Mouse (Mus musculus) midbrain, embryonic 14.5 days (tissue): ENCODE measurements around the gene Pabpn1l. TPM values are rescaled to one million over a fixed set of nuclear protein-coding genes. Genes with fewer than 3 reads are reported as not detected.

Source experiments
- ATAC-seq: fragments of 200-750 bp; cut with Nextera tagmentation; 2 replicates; pipeline ENCODE4 v1.8.0; 2017; ENCODE audit warnings: moderate number of reproducible peaks, moderate library complexity; ENCODE audit not compliant: low FRiP score, low TSS enrichment
- DNase-seq: peaks from one replicate; pipeline ENCODE4 v3.0.0-alpha.2; 2015
- H3K27ac ChIP-seq: fragments of 300-500 bp; sonication (generic); replicated peaks from 2 replicates; pipeline ENCODE4 v1.5.1; 2014; ENCODE audit warnings: mild to moderate bottlenecking, low read depth, low read length, moderate library complexity
- H3K27me3 ChIP-seq: fragments of 300-500 bp; sonication (generic); 2 replicates; pipeline ENCODE4 v1.6.1; 2014; ENCODE audit warnings: low read length, control low read depth, mixed read lengths; ENCODE audit not compliant: control insufficient read depth, insufficient read depth
- H3K36me3 ChIP-seq: fragments of 300-500 bp; sonication (generic); 2 replicates; pipeline ENCODE4 v1.6.1; 2014; ENCODE audit warnings: low read length, control low read depth; ENCODE audit not compliant: control insufficient read depth, insufficient read depth
- H3K4me1 ChIP-seq: fragments of 300-500 bp; sonication (generic); 2 replicates; pipeline ENCODE4 v1.6.1; 2014; ENCODE audit warnings: mild to moderate bottlenecking, antibody characterized with exemption, low read length, control low read depth; ENCODE audit not compliant: control insufficient read depth, insufficient read depth
- H3K4me2 ChIP-seq: fragments of 300-500 bp; sonication (generic); 2 replicates; pipeline ENCODE4 v1.6.1; 2014; ENCODE audit warnings: mild to moderate bottlenecking, low read length, moderate library complexity
- H3K4me3 ChIP-seq: fragments of 300-500 bp; sonication (generic); replicated peaks from 2 replicates; pipeline ENCODE4 v1.5.1; 2014; ENCODE audit warnings: low read depth, low read length
- H3K9ac ChIP-seq: fragments of 300-500 bp; sonication (generic); replicated peaks from 2 replicates; pipeline ENCODE4 v1.6.1; 2014; ENCODE audit warnings: mild to moderate bottlenecking, low read length, moderate library complexity
- H3K9me3 ChIP-seq: fragments of 300-500 bp; sonication (generic); 2 replicates; pipeline ENCODE4 v1.6.1; 2016; ENCODE audit warnings: low read length, control low read depth, mixed read lengths; ENCODE audit not compliant: control insufficient read depth
- WGBS: fragments of 180-500 bp; shearing (Covaris S2); extraction: QIAGEN DNeasy Blood & Tissue Kit; methylation state at CpG from one replicate; pipeline ENCODE4 v1.1.7; 2014; 5-methylcytosine and 5-hydroxymethylcytosine counted together
- polyA plus RNA-seq: library from polyadenylated mRNA; unstranded; fragments of >200 nt; fragmentation: Nextera tagmentation; extraction: Ambion mirVana; gene quantifications from 2 replicates; pipeline ENCODE4 v1.2.1, GENCODE M21; 2014

Gene Pabpn1l
- polyA plus RNA-seq, 1 experiment from 2014 or later = not detected

- Histone ChIP-seq H3K4me3 (no peak overlapping the region), H3K27ac (no peak overlapping the region)
- 85% methylated on average over 13 of the region's 13 CpGs for WGBS
Observed at GRCm38 (mm10) chr8:122656056-122656999, 33.8 kb upstream of the Pabpn1l start.

GRCm38 (mm10) chr8:122654768-122655167, 32.2 kb upstream of the Pabpn1l start:
- Histone ChIP-seq H3K4me2 (no peak overlapping the region), H3K4me3 (no peak overlapping the region), H3K4me1 (peaks cover 9% of the 10 kb centered on the region; the same call in 1 of the 2 replicates), H3K9me3 (no peaks in the 10 kb centered on the region), H3K27ac (no peak overlapping the region), H3K9ac (no peak overlapping the region), H3K27me3 (no peaks in the 10 kb centered on the region), H3K36me3 (peaks cover 4% of the 10 kb centered on the region)
- WGBS = 79% methylated on average over 7 of the region's 7 CpGs
- DNase-seq = no peak
- ATAC-seq = no peak

More at GRCm38 (mm10) chr8:122656056-122656999, 33.8 kb upstream of the Pabpn1l start:
- ATAC-seq = no peak
- Histone ChIP-seq H3K36me3 (no peaks in the 10 kb centered on the region), H3K27me3 (no peaks in the 10 kb centered on the region), H3K9me3 (no peaks in the 10 kb centered on the region), H3K9ac (no peak overlapping the region), H3K4me2 (no peak overlapping the region), H3K4me1 (peaks cover 16% of the 10 kb centered on the region; the same call in 1 of the 2 replicates)
- DNase-seq = no peak

- H3K27me3 ChIP-seq = no peaks in the 10 kb centered on the region
- H3K9me3 ChIP-seq = no peaks in the 10 kb centered on the region
- no peak overlapping the region for H3K27ac ChIP-seq
- no peak overlapping the region for H3K4me3 ChIP-seq
- ATAC-seq (no peak), DNase-seq (no peak)
- H3K9ac ChIP-seq = no peak overlapping the region
- peaks cover 9% of the 10 kb centered on the region; the same call in 1 of the 2 replicates for H3K4me1 ChIP-seq
- 79% methylated on average over 6 of the region's 6 CpGs for WGBS
- peaks cover 25% of the 10 kb centered on the region for H3K36me3 ChIP-seq
- no peak overlapping the region for H3K4me2 ChIP-seq
Observed at GRCm38 (mm10) chr8:122652643-122653042, 30.1 kb upstream of the Pabpn1l start.

GRCm38 (mm10) chr8:122651326-122651921, 28.9 kb upstream of the Pabpn1l start:
- DNase-seq = no peak
- ATAC-seq = no peak
- WGBS = 56% methylated on average over 16 of the region's 16 CpGs

GRCm38 (mm10) chr8:122648192-122648970, 25.8 kb upstream of the Pabpn1l start:
- no peak overlapping the region for H3K4me3 ChIP-seq
- ATAC-seq (no peak), DNase-seq (no peak)
- no peaks in the 10 kb centered on the region for H3K9me3 ChIP-seq
- 0 out of 2 replicates have a peak, but pooled peaks cover 6% of the 10 kb centered on the region for H3K4me1 ChIP-seq
- 82% methylated on average over 15 of the region's 15 CpGs for WGBS
- no peak overlapping the region for H3K27ac ChIP-seq
- H3K36me3 ChIP-seq = peaks cover 53% of the 10 kb centered on the region
- H3K4me2 ChIP-seq = no peak overlapping the region
- no peak overlapping the region for H3K9ac ChIP-seq
- H3K27me3 ChIP-seq = no peaks in the 10 kb centered on the region

More at GRCm38 (mm10) chr8:122651326-122651921, 28.9 kb upstream of the Pabpn1l start:
- Histone ChIP-seq H3K27me3 (no peaks in the 10 kb centered on the region), H3K9ac (no peak overlapping the region; the same call in 1 of the 2 replicates), H3K9me3 (no peaks in the 10 kb centered on the region), H3K27ac (no peak overlapping the region), H3K4me1 (0 out of 2 replicates have a peak, but pooled peaks cover 6% of the 10 kb centered on the region), H3K4me2 (no peak overlapping the region), H3K36me3 (peaks cover 35% of the 10 kb centered on the region), H3K4me3 (no peak overlapping the region)

GRCm38 (mm10) chr8:122646337-122646736, 23.8 kb upstream of the Pabpn1l start:
- Histone ChIP-seq H3K4me1 (0 out of 2 replicates have a peak, but pooled peaks cover under 1% of the 10 kb centered on the region), H3K27me3 (no peaks in the 10 kb centered on the region), H3K4me3 (no peak overlapping the region), H3K27ac (no peak overlapping the region), H3K9me3 (no peaks in the 10 kb centered on the region), H3K9ac (no peak overlapping the region), H3K4me2 (no peak overlapping the region), H3K36me3 (peaks cover 68% of the 10 kb centered on the region)
- DNase-seq = no peak
- no peak for ATAC-seq
- 90% methylated on average over 16 of the region's 16 CpGs for WGBS

GRCm38 (mm10) chr8:122644175-122644954, 21.8 kb upstream of the Pabpn1l start:
- ATAC-seq = no peak
- WGBS = 78% methylated on average over 6 of the region's 6 CpGs
- peaks cover 66% of the 10 kb centered on the region for H3K36me3 ChIP-seq

GRCm38 (mm10) chr8:122642071-122642470, 19.5 kb upstream of the Pabpn1l start:
- peaks cover 62% of the 10 kb centered on the region for H3K36me3 ChIP-seq
- DNase-seq = no peak
- 81% methylated on average over 9 of the region's 9 CpGs for WGBS
- H3K9ac ChIP-seq = no peak overlapping the region
- no peaks in the 10 kb centered on the region for H3K9me3 ChIP-seq
- H3K4me3 ChIP-seq = no peak overlapping the region
- no peak overlapping the region for H3K27ac ChIP-seq
- no peak overlapping the region for H3K4me2 ChIP-seq
- ATAC-seq = no peak
- no peaks in the 10 kb centered on the region for H3K27me3 ChIP-seq
- H3K4me1 ChIP-seq = peaks cover 3% of the 10 kb centered on the region; the same call in 1 of the 2 replicates

More at GRCm38 (mm10) chr8:122644175-122644954, 21.8 kb upstream of the Pabpn1l start:
- Histone ChIP-seq H3K4me2 (no peak overlapping the region), H3K4me3 (no peak overlapping the region), H3K9ac (no peak overlapping the region), H3K9me3 (no peaks in the 10 kb centered on the region), H3K4me1 (no peaks in the 10 kb centered on the region; the same call in 1 of the 2 replicates), H3K27ac (no peak overlapping the region), H3K27me3 (no peaks in the 10 kb centered on the region)
- DNase-seq = no peak
